ENCODE assay signal across 15 mouse cellular contexts in the genomic region with DNA sequence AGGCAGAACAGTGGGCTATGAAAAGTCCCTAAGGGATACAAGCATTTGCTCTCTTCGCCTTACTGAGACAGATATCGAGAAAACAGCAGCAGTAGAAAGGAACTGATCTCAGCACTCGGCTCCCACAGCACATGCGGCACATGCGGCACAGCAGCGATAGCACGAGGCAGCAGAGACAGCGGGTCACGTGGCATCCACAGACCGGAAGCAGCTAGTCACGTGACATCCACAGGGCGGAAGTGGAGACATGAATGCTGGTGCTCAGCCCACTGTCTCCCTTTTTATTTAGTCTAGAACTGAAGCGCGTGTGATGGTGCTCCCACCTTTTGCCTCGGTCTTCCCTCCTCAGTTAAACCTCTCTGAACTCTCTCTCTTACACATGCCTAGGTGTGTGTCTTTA. TPM values are rescaled to one million over a fixed set of nuclear protein-coding genes. Genes with fewer than 3 reads are reported as not detected.
"Had no signal": no experiment of that assay in that cellular context is flagged by ENCODE, and none has a peak within 500 bp of the region (broad histone marks: within the 10 kb centered on the region; RNA-seq: fewer than 3 reads in every experiment).

No protein-coding gene starts in this region.

- H3K9me3 ChIP-seq: intestine, embryonic 15.5 days; limb, embryonic 12.5 days; liver, embryonic 13.5 days; midbrain, embryonic 12.5 days; neural tube, embryonic 12.5 days had no signal

- DNase-seq: kidney, adult 18-20 months; liver; liver, embryonic 13.5 days; lung, adult 18-20 months; retina, postnatal 1 day; right cerebral cortex, postnatal 4 days; spleen, adult 18-20 months; thymus, postnatal 4 days had no signal

- H3K4me3 ChIP-seq: intestine, embryonic 15.5 days; left cerebral cortex, adult 2 months; limb, embryonic 12.5 days; liver, embryonic 13.5 days; midbrain, embryonic 12.5 days; neural tube, embryonic 12.5 days had no signal

- H3K4me2 ChIP-seq: intestine, embryonic 15.5 days; limb, embryonic 12.5 days; liver, embryonic 13.5 days; midbrain, embryonic 12.5 days; neural tube, embryonic 12.5 days had no signal

- H3K4me1 ChIP-seq: limb, embryonic 12.5 days; liver, embryonic 13.5 days had no signal

- H3K27me3 ChIP-seq: neural tube, embryonic 12.5 days had no signal

- H3K27ac ChIP-seq: intestine, embryonic 15.5 days; left cerebral cortex, adult 2 months; limb, embryonic 12.5 days; liver, embryonic 13.5 days; midbrain, embryonic 12.5 days; neural tube, embryonic 12.5 days had no signal

- ATAC-seq: intestine, embryonic 15.5 days had no signal

- H3K9ac ChIP-seq: intestine, embryonic 15.5 days; limb, embryonic 12.5 days; liver, embryonic 13.5 days; midbrain, embryonic 12.5 days; neural tube, embryonic 12.5 days had no signal

- H3K36me3 ChIP-seq: intestine, embryonic 15.5 days; limb, embryonic 12.5 days; liver, embryonic 13.5 days; midbrain, embryonic 12.5 days; neural tube, embryonic 12.5 days had no signal

RNA-seq across cellular contexts. Expression of a gene that starts 9.7 kb away (rescaled TPM):
- total RNA-seq: megakaryocyte-erythroid progenitor cell, adult 5-6 weeks; neutrophil, adult 5-6 weeks had no signal

RNA-seq across cellular contexts. Expression of a gene that starts 31.6 kb away (rescaled TPM):
- total RNA-seq: megakaryocyte-erythroid progenitor cell, adult 5-6 weeks; neutrophil, adult 5-6 weeks had no signal
